Mouse (Mus musculus) hindbrain, embryonic 13.5 days (tissue): ENCODE measurements around the gene Limch1. TPM values are rescaled to one million over a fixed set of nuclear protein-coding genes. Genes with fewer than 3 reads are reported as not detected.

Experiments
- ATAC-seq: fragments of 200-750 bp; cut with Nextera tagmentation; 2 replicates; pipeline ENCODE4 v1.8.0; 2017; ENCODE audit warnings: moderate TSS enrichment; ENCODE audit not compliant: low FRiP score
- H3K27ac ChIP-seq: fragments of 300-500 bp; sonication (generic); 2 replicates; pipeline ENCODE4 v1.5.1; 2015; ENCODE audit warnings: inconsistent platforms, mild to moderate bottlenecking, moderate library complexity
- H3K27me3 ChIP-seq: fragments of 300-500 bp; sonication (generic); 2 replicates; pipeline ENCODE4 v1.6.1; 2015; ENCODE audit warnings: mild to moderate bottlenecking, inconsistent platforms
- H3K36me3 ChIP-seq: fragments of 300-500 bp; sonication (generic); 2 replicates; pipeline ENCODE4 v1.6.1; 2015; ENCODE audit warnings: mild to moderate bottlenecking, inconsistent platforms
- H3K4me1 ChIP-seq: fragments of 300-500 bp; sonication (generic); replicated peaks from 2 replicates; pipeline ENCODE4 v1.6.1; 2015; ENCODE audit warnings: inconsistent platforms
- H3K4me2 ChIP-seq: fragments of 300-500 bp; sonication (generic); 2 replicates; pipeline ENCODE4 v1.6.1; 2015; ENCODE audit warnings: inconsistent platforms, mild to moderate bottlenecking, moderate library complexity
- H3K4me3 ChIP-seq: fragments of 300-500 bp; sonication (generic); 2 replicates; pipeline ENCODE4 v1.5.1; 2015; ENCODE audit warnings: mild to moderate bottlenecking, inconsistent platforms
- H3K9ac ChIP-seq: fragments of 300-500 bp; sonication (generic); 2 replicates; pipeline ENCODE4 v1.6.1; 2015; ENCODE audit warnings: mild to moderate bottlenecking, inconsistent platforms
- H3K9me3 ChIP-seq: fragments of 300-500 bp; sonication (generic); 2 replicates; pipeline ENCODE4 v1.6.1; 2016; ENCODE audit warnings: inconsistent platforms
- WGBS: fragments of 180-500 bp; shearing (Covaris S2); methylation state at CpG from one replicate; pipeline ENCODE4 v1.1.7; 2015; 5-methylcytosine and 5-hydroxymethylcytosine counted together
- polyA plus RNA-seq: library from polyadenylated mRNA; unstranded; fragments of >200 nt; fragmentation: Nextera tagmentation; extraction: Ambion mirVana; gene quantifications from 2 replicates; pipeline ENCODE4 v1.2.1, GENCODE M21; 2015

Limch1 gene
- polyA plus RNA-seq, 1 experiment from 2014 or later = 49.0 TPM

- Histone ChIP-seq H3K27me3 (no peaks in the 10 kb centered on the region), H3K27ac (no peak overlapping the region), H3K4me2 (no peak overlapping the region), H3K36me3 (no peaks in the 10 kb centered on the region), H3K4me3 (no peak overlapping the region), H3K4me1 (peaks cover 2% of the 10 kb centered on the region; the same call in 1 of the 2 replicates), H3K9me3 (no peaks in the 10 kb centered on the region), H3K9ac (no peak overlapping the region)
- whole genome bisulfite sequencing = 18% methylated on average over 5 of the region's 5 CpGs
- no peak for ATAC-seq
These were observed 24.7 kb upstream of the Limch1 start for GRCm38 (mm10) chr5:66720921-66721320.

- Histone ChIP-seq H3K4me2 (no peak overlapping the region), H3K36me3 (no peaks in the 10 kb centered on the region), H3K27ac (no peak overlapping the region; the same call in 1 of the 2 replicates), H3K27me3 (no peaks in the 10 kb centered on the region), H3K4me1 (peaks cover 2% of the 10 kb centered on the region; the same call in 1 of the 2 replicates), H3K4me3 (no peak overlapping the region), H3K9ac (no peak overlapping the region), H3K9me3 (no peaks in the 10 kb centered on the region)
- 74% methylated on average over 9 of the region's 9 CpGs for WGBS
- ATAC-seq = no peak
These were observed 23.0 kb upstream of the Limch1 start for GRCm38 (mm10) chr5:66722586-66722985.

GRCm38 (mm10) chr5:66723037-66723436 lies 22.6 kb upstream of the Limch1 start:
- Histone ChIP-seq H3K4me1 (peaks cover 2% of the 10 kb centered on the region; the same call in 1 of the 2 replicates), H3K4me2 (no peak overlapping the region), H3K4me3 (no peak overlapping the region), H3K27me3 (no peaks in the 10 kb centered on the region), H3K36me3 (no peaks in the 10 kb centered on the region), H3K27ac (no peak overlapping the region; the same call in none of the 2 replicates), H3K9ac (no peak overlapping the region), H3K9me3 (no peaks in the 10 kb centered on the region)
- no peak for ATAC-seq
- WGBS = 56% methylated on average over 4 of the region's 4 CpGs

GRCm38 (mm10) chr5:66723626-66724025 lies 22.0 kb upstream of the Limch1 start:
- Histone ChIP-seq H3K27ac (no peak overlapping the region; the same call in 1 of the 2 replicates), H3K4me3 (no peak overlapping the region), H3K36me3 (no peaks in the 10 kb centered on the region), H3K4me1 (peaks cover 2% of the 10 kb centered on the region; the same call in 1 of the 2 replicates), H3K4me2 (no peak overlapping the region), H3K27me3 (no peaks in the 10 kb centered on the region), H3K9me3 (no peaks in the 10 kb centered on the region), H3K9ac (no peak overlapping the region)
- no peak for ATAC-seq
- WGBS = 81% methylated on average over 3 of the region's 3 CpGs

- Histone ChIP-seq H3K27ac (no peak overlapping the region), H3K9ac (no peak overlapping the region), H3K27me3 (no peaks in the 10 kb centered on the region), H3K4me1 (peaks cover 4% of the 10 kb centered on the region; the same call in 1 of the 2 replicates), H3K4me3 (no peak overlapping the region), H3K36me3 (no peaks in the 10 kb centered on the region), H3K4me2 (no peak overlapping the region), H3K9me3 (no peaks in the 10 kb centered on the region)
- WGBS = 92% methylated on average over 4 of the region's 4 CpGs
- ATAC-seq = no peak
These were observed 16.3 kb upstream of the Limch1 start for GRCm38 (mm10) chr5:66729306-66729705.

GRCm38 (mm10) chr5:66730621-66731301 lies 14.9 kb upstream of the Limch1 start:
- H3K36me3 ChIP-seq = no peaks in the 10 kb centered on the region
- WGBS = 20% methylated on average over 11 of the region's 11 CpGs
- peaks cover 4% of the 10 kb centered on the region; the same call in 1 of the 2 replicates for H3K4me1 ChIP-seq
- no peaks in the 10 kb centered on the region for H3K27me3 ChIP-seq
- peak overlapping the region; percentile 2; the same call in 1 of the 2 replicates for H3K4me3 ChIP-seq
- H3K9me3 ChIP-seq = no peaks in the 10 kb centered on the region
- H3K27ac ChIP-seq = peak overlapping the region; percentile 49; the same call in 1 of the 2 replicates
- no peak overlapping the region for H3K9ac ChIP-seq
- ATAC-seq = peak; percentile 89
- H3K4me2 ChIP-seq = peak overlapping the region; percentile 30

GRCm38 (mm10) chr5:66731302-66731697 lies 14.3 kb upstream of the Limch1 start:
- Histone ChIP-seq H3K9ac (no peak overlapping the region), H3K4me2 (peak overlapping the region; percentile 30; the same call in 1 of the 2 replicates), H3K4me3 (no peak overlapping the region), H3K4me1 (peaks cover 4% of the 10 kb centered on the region; the same call in 1 of the 2 replicates), H3K27ac (no peak overlapping the region), H3K27me3 (no peaks in the 10 kb centered on the region), H3K36me3 (no peaks in the 10 kb centered on the region), H3K9me3 (no peaks in the 10 kb centered on the region)
- ATAC-seq = 0 out of 2 replicates have a peak, but pooled peaks have one; percentile 22
- WGBS = 29% methylated on average over 1 of the region's 1 CpGs

GRCm38 (mm10) chr5:66733556-66733955 lies 12.1 kb upstream of the Limch1 start:
- Histone ChIP-seq H3K36me3 (no peaks in the 10 kb centered on the region), H3K9ac (no peak overlapping the region), H3K9me3 (no peaks in the 10 kb centered on the region), H3K4me1 (peaks cover 4% of the 10 kb centered on the region; the same call in 1 of the 2 replicates), H3K27me3 (no peaks in the 10 kb centered on the region), H3K4me3 (no peak overlapping the region), H3K4me2 (no peak overlapping the region), H3K27ac (no peak overlapping the region)
- no peak for ATAC-seq
- 92% methylated on average over 1 of the region's 1 CpGs for WGBS

- Histone ChIP-seq H3K27me3 (no peaks in the 10 kb centered on the region), H3K4me1 (no peaks in the 10 kb centered on the region), H3K4me2 (no peak overlapping the region), H3K9me3 (no peaks in the 10 kb centered on the region), H3K9ac (no peak overlapping the region), H3K36me3 (no peaks in the 10 kb centered on the region), H3K27ac (no peak overlapping the region), H3K4me3 (no peak overlapping the region)
- ATAC-seq = no peak
- 94% methylated on average over 3 of the region's 3 CpGs for WGBS
These were observed 6.3 kb upstream of the Limch1 start for GRCm38 (mm10) chr5:66739376-66739775.

GRCm38 (mm10) chr5:66745996-66746681 lies 512 bp downstream of the Limch1 start:
- H3K9ac ChIP-seq = peak overlapping the region; percentile 89
- H3K4me1 ChIP-seq = peaks cover 37% of the 10 kb centered on the region
- H3K36me3 ChIP-seq = no peaks in the 10 kb centered on the region
- under 1% methylated on average over 42 of the region's 42 CpGs for WGBS
- H3K4me3 ChIP-seq = peak overlapping the region; percentile 64
- H3K27ac ChIP-seq = peak overlapping the region; percentile 89
- no peaks in the 10 kb centered on the region for H3K9me3 ChIP-seq
- peak; percentile 80 for ATAC-seq
- H3K4me2 ChIP-seq = peak overlapping the region; percentile 76
- no peaks in the 10 kb centered on the region for H3K27me3 ChIP-seq

GRCm38 (mm10) chr5:66746761-66747160 lies 1.1 kb downstream of the Limch1 start:
- peaks cover 43% of the 10 kb centered on the region for H3K4me1 ChIP-seq
- H3K4me2 ChIP-seq = peak overlapping the region; percentile 76
- peak overlapping the region; percentile 89 for H3K9ac ChIP-seq
- 6% methylated on average over 11 of the region's 11 CpGs for WGBS
- 0 out of 2 replicates have a peak, but pooled peaks have one; percentile 10 for ATAC-seq
- no peaks in the 10 kb centered on the region for H3K9me3 ChIP-seq
- no peaks in the 10 kb centered on the region for H3K36me3 ChIP-seq
- no peaks in the 10 kb centered on the region for H3K27me3 ChIP-seq
- peak overlapping the region; percentile 64 for H3K4me3 ChIP-seq
- peak overlapping the region; percentile 89 for H3K27ac ChIP-seq

- ATAC-seq = no peak
- H3K4me3 ChIP-seq = peak overlapping the region; percentile 26
These were observed 2.3 kb downstream of the Limch1 start for GRCm38 (mm10) chr5:66747761-66748430.

More at GRCm38 (mm10) chr5:66747761-66748430, 2.3 kb downstream of the Limch1 start:
- H3K4me2 ChIP-seq = peak overlapping the region; percentile 76
- H3K9me3 ChIP-seq = no peaks in the 10 kb centered on the region
- 9% methylated on average over 10 of the region's 10 CpGs for WGBS
- peaks cover 45% of the 10 kb centered on the region for H3K4me1 ChIP-seq
- no peaks in the 10 kb centered on the region for H3K36me3 ChIP-seq
- H3K27ac ChIP-seq = peak overlapping the region; percentile 72
- peak overlapping the region; percentile 62 for H3K9ac ChIP-seq
- H3K27me3 ChIP-seq = no peaks in the 10 kb centered on the region
